Mouse (Mus musculus): ENCODE measurements around the gene Fam219a.

DNA sequence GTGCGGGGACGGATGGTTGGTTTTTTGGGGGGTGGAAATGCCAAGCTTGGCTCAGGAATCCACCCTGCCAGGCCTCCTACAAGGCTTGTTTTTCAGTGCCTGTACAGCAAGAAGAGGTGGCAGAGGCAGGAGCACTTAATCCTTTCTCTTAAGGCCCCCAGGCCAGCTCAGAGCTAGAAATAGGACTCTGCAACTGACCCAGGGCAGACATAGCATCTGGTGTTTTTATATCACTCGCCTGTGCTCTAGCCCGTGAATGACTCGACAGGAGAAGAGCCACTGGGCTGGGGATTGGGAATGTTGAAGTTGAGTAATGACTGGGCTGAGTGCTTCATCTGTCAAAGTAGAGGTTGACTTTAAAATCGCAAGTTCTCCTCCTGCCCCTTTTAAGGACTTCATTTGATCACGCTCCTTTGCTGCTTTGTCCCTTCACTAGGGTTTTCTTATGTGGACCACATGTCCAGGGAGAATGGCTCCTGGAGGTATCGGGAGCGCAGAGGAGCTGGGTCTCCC lies 91.6 kb downstream of the Fam219a start:
- TF ChIP-seq CTCF (IDR thresholded peaks at IDR 0.05; ENCODE audit: insufficient read depth, low read depth, low read length) (no peak), POLR2A (IDR thresholded peaks at IDR 0.05; ENCODE audit: insufficient read depth, low read depth, low read length) (no peak)
